Mouse (Mus musculus): ENCODE data around the gene Tbc1d17.

- no peak for TF ChIP-seq CTCF (IDR thresholded peaks at IDR 0.05)
- TF ChIP-seq EP300 (IDR thresholded peaks at IDR 0.05), result no peak
These were observed 2.9 kb upstream of the Tbc1d17 start for GRCm38 (mm10) chr7:44851625-44852234.

Measured in lung, postnatal 0 days (tissue).